22 mouse cellular contexts compared by ENCODE assay signal in the genomic region with DNA sequence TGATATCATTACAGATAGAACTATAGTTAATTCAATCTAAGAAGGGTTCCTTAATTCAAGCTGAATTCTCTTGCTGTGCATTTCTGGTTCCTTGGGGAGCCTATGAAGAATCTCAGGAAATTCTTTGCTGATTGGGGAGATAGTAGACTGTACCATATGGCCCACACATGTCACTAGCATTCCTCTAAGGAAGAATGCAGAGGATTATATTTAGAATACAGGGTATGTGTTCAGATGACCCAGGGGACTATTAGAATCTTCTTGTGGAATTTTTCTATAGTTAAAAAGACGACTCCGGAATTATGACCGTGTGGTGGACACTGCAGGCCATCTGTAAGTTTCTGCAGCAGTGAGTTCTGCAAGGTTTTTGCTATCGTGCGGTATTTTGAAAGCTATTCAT. TPM values are rescaled to one million over a fixed set of nuclear protein-coding genes. Genes with fewer than 3 reads are reported as not detected.
"Had no signal": no experiment of that assay in that cellular context is flagged by ENCODE, and none has a peak within 500 bp of the region (broad histone marks: within the 10 kb centered on the region; RNA-seq: fewer than 3 reads in every experiment).

No protein-coding gene starts in this region.

- H3K36me3 ChIP-seq: midbrain, embryonic 10.5 days; midbrain, embryonic 12.5 days; neural tube, embryonic 12.5 days; stomach, embryonic 15.5 days had no signal

- H3K9me3 ChIP-seq: megakaryocyte, embryonic 14.5 days; midbrain, embryonic 10.5 days; midbrain, embryonic 12.5 days; neural tube, embryonic 12.5 days; stomach, embryonic 15.5 days had no signal

- DNase-seq: lung, adult 18-20 months; lung, embryonic 14.5 days; lung, postnatal 10 days; lung, postnatal 4 days; midbrain, embryonic 14.5 days; right cerebral cortex, postnatal 14 days; thymus, adult 2 months; thymus, postnatal 25 days; thymus, postnatal 4 days had no signal

- H3K4me1 ChIP-seq: megakaryocyte, embryonic 14.5 days; midbrain, embryonic 10.5 days; midbrain, embryonic 12.5 days; neural tube, embryonic 12.5 days; stomach, embryonic 15.5 days had no signal

- H3K4me3 ChIP-seq: megakaryocyte, embryonic 14.5 days; midbrain, embryonic 10.5 days; midbrain, embryonic 12.5 days; neural tube, embryonic 12.5 days; stomach, embryonic 15.5 days had no signal

- H3K9ac ChIP-seq: lung, embryonic 14.5 days; midbrain, embryonic 12.5 days; neural tube, embryonic 12.5 days; stomach, embryonic 15.5 days had no signal

- H3K27me3 ChIP-seq: midbrain, embryonic 12.5 days; neural tube, embryonic 12.5 days; stomach, embryonic 15.5 days had no signal

- H3K27ac ChIP-seq: midbrain, embryonic 10.5 days; midbrain, embryonic 12.5 days; neural tube, embryonic 12.5 days; stomach, embryonic 15.5 days; stomach, postnatal 0 days had no signal

- H3K4me2 ChIP-seq: lung, embryonic 14.5 days; midbrain, embryonic 12.5 days; neural tube, embryonic 12.5 days; stomach, embryonic 15.5 days had no signal

RNA-seq across cellular contexts. Expression of a gene that starts 18.6 kb away (rescaled TPM):
- total RNA-seq: midbrain, postnatal 0 days; monocyte, adult 5-6 weeks; neutrophil, adult 5-6 weeks had no signal
- polyA plus RNA-seq: liver, embryonic 16.5 days; lung, embryonic 16.5 days; midbrain, embryonic 10.5 days; midbrain, embryonic 14.5 days; midbrain, postnatal 0 days; spleen, adult 2 months; stomach, postnatal 0 days; testis, adult 2 months had no signal

RNA-seq across cellular contexts. Expression of a gene that starts 54.9 kb away (rescaled TPM):
- total RNA-seq: midbrain, postnatal 0 days; monocyte, adult 5-6 weeks; neutrophil, adult 5-6 weeks had no signal
- polyA plus RNA-seq: liver, embryonic 16.5 days; lung, embryonic 14.5 days; lung, embryonic 16.5 days; midbrain, embryonic 10.5 days; midbrain, embryonic 12.5 days; midbrain, embryonic 14.5 days; midbrain, postnatal 0 days; spleen, adult 2 months; stomach, embryonic 15.5 days; stomach, postnatal 0 days had no signal
